Mouse (Mus musculus): Measurements from ENCODE around the gene Git2.

- TF ChIP-seq CTCF (IDR thresholded peaks at IDR 0.05; ENCODE audit: borderline replicate concordance, extremely low read depth, insufficient read depth, insufficient read length) (no peak), POLR2A (IDR thresholded peaks at IDR 0.05; ENCODE audit: borderline replicate concordance, extremely low read depth, insufficient read depth, insufficient read length, poor library complexity, severe bottlenecking) (peak; percentile 79)
Measured at GRCm38 (mm10) chr5:114773211-114773710, 2.1 kb downstream of the Git2 start.

Data from brain, embryonic 14.5 days (tissue).